Mouse (Mus musculus) heart, embryonic 16.5 days (tissue): ENCODE data around the gene Ttc39a. TPM values are rescaled to one million over a fixed set of nuclear protein-coding genes. Genes with fewer than 3 reads are reported as not detected.

ENCODE experiments used
- ATAC-seq: fragments of 200-750 bp; cut with Nextera tagmentation; replicated peaks from 2 replicates; pipeline ENCODE4 v1.8.0; 2017; ENCODE audit warnings: moderate number of reproducible peaks; ENCODE audit not compliant: insufficient read depth, low FRiP score; ENCODE audit errors: extremely low read depth
- H3K27ac ChIP-seq: fragments of 300-500 bp; sonication (generic); 2 replicates; pipeline ENCODE4 v1.5.1; 2014; ENCODE audit warnings: mild to moderate bottlenecking, low read length, control low read depth, moderate library complexity
- H3K27me3 ChIP-seq: fragments of 300-500 bp; sonication (generic); 2 replicates; pipeline ENCODE4 v1.6.1; 2014; ENCODE audit warnings: low read length, mixed read lengths; ENCODE audit not compliant: control insufficient read depth, insufficient read depth
- H3K36me3 ChIP-seq: fragments of 300-500 bp; sonication (generic); 2 replicates; pipeline ENCODE4 v1.6.1; 2014; ENCODE audit not compliant: control insufficient read depth, insufficient read depth
- H3K4me1 ChIP-seq: fragments of 300-500 bp; sonication (generic); 2 replicates; pipeline ENCODE4 v1.6.1; 2014; ENCODE audit warnings: low read length, mixed read lengths; ENCODE audit not compliant: control insufficient read depth, insufficient read depth
- H3K4me2 ChIP-seq: fragments of 300-500 bp; sonication (generic); 2 replicates; pipeline ENCODE4 v1.6.1; 2014; ENCODE audit warnings: low read depth, mild to moderate bottlenecking, control low read depth, low read length
- H3K4me3 ChIP-seq: fragments of 300-500 bp; sonication (generic); 2 replicates; pipeline ENCODE4 v1.5.1; 2014; ENCODE audit warnings: mild to moderate bottlenecking, control low read depth, low read length
- H3K9ac ChIP-seq: fragments of 300-500 bp; sonication (generic); 2 replicates; pipeline ENCODE4 v1.6.1; 2014; ENCODE audit warnings: low read length, control low read depth
- H3K9me3 ChIP-seq: fragments of 300-500 bp; sonication (generic); replicated peaks from 2 replicates; pipeline ENCODE4 v1.6.1; 2016; ENCODE audit warnings: low read length; ENCODE audit not compliant: control insufficient read depth
- WGBS: fragments of 180-500 bp; shearing (Covaris S2); extraction: QIAGEN DNeasy Blood & Tissue Kit; methylation state at CpG from one replicate; pipeline ENCODE4 v1.1.7; 2014; 5-methylcytosine and 5-hydroxymethylcytosine counted together
- polyA plus RNA-seq: library from polyadenylated mRNA; unstranded; fragments of >200 nt; fragmentation: Nextera tagmentation; extraction: Ambion mirVana; gene quantifications from 2 replicates; pipeline ENCODE4 v1.2.1, GENCODE M21; 2015

The Ttc39a gene
- polyA plus RNA-seq, 1 experiment from 2014 or later = 7.7 TPM

GRCm38 (mm10) chr4:109477454-109477853 is 71.0 kb downstream of the Ttc39a start:
- no peak overlapping the region for H3K27ac ChIP-seq
- H3K27me3 ChIP-seq = no peaks in the 10 kb centered on the region
- H3K9ac ChIP-seq = no peak overlapping the region
- 93% methylated on average over 3 of the region's 3 CpGs for WGBS
- no peak overlapping the region for H3K4me2 ChIP-seq
- no peak for ATAC-seq
- no peak overlapping the region for H3K4me3 ChIP-seq
- peaks cover 9% of the 10 kb centered on the region for H3K4me1 ChIP-seq
- peaks cover 6% of the 10 kb centered on the region; the same call in 1 of the 2 replicates for H3K36me3 ChIP-seq
- H3K9me3 ChIP-seq = no peaks in the 10 kb centered on the region

- ATAC-seq = no peak
- H3K27me3 ChIP-seq = no peaks in the 10 kb centered on the region
- H3K4me3 ChIP-seq = no peak overlapping the region
- H3K4me1 ChIP-seq = no peaks in the 10 kb centered on the region
- 68% methylated on average over 2 of the region's 2 CpGs for WGBS
- H3K27ac ChIP-seq = no peak overlapping the region
- no peak overlapping the region for H3K9ac ChIP-seq
- H3K36me3 ChIP-seq = no peaks in the 10 kb centered on the region
- H3K4me2 ChIP-seq = no peak overlapping the region
- H3K9me3 ChIP-seq = no peaks in the 10 kb centered on the region
These were observed 75.0 kb downstream of the Ttc39a start for GRCm38 (mm10) chr4:109481424-109481823.

GRCm38 (mm10) chr4:109482701-109483100 is 76.3 kb downstream of the Ttc39a start:
- Histone ChIP-seq H3K9ac (no peak overlapping the region), H3K4me3 (no peak overlapping the region), H3K4me2 (no peak overlapping the region), H3K27me3 (no peaks in the 10 kb centered on the region), H3K27ac (no peak overlapping the region), H3K4me1 (no peaks in the 10 kb centered on the region), H3K36me3 (no peaks in the 10 kb centered on the region), H3K9me3 (no peaks in the 10 kb centered on the region)
- no peak for ATAC-seq
- 81% methylated on average over 1 of the region's 1 CpGs for WGBS

GRCm38 (mm10) chr4:109484621-109485020 is 78.2 kb downstream of the Ttc39a start, which contains the start of gene Rnf11:
Gene Rnf11 (minus strand): TSS chr4:109484728.
- H3K9me3 ChIP-seq = no peaks in the 10 kb centered on the region
- no peak within 1 kb of the TSS for H3K9ac ChIP-seq
- no peak for ATAC-seq
- no peaks in the 10 kb centered on the region for H3K4me1 ChIP-seq
- no peaks in the 10 kb centered on the region for H3K27me3 ChIP-seq
- no peak within 1 kb of the TSS for H3K4me2 ChIP-seq
- H3K4me3 ChIP-seq = no peak within 1 kb of the TSS
- H3K27ac ChIP-seq = no peak within 1 kb of the TSS
- 73% methylated on average over 3 of the region's 3 CpGs for WGBS
- no peaks in the 10 kb centered on the region for H3K36me3 ChIP-seq

GRCm38 (mm10) chr4:109488812-109489211 is 82.4 kb downstream of the Ttc39a start:
- H3K4me2 ChIP-seq = no peak overlapping the region
- no peak for ATAC-seq
- WGBS = 48% methylated on average over 1 of the region's 1 CpGs

GRCm38 (mm10) chr4:109493581-109493980 is 87.2 kb downstream of the Ttc39a start:
- H3K9me3 ChIP-seq = no peaks in the 10 kb centered on the region
- H3K4me1 ChIP-seq = no peaks in the 10 kb centered on the region; the same call in 1 of the 2 replicates
- no peak overlapping the region for H3K4me2 ChIP-seq
- no peak overlapping the region for H3K4me3 ChIP-seq
- H3K36me3 ChIP-seq = no peaks in the 10 kb centered on the region
- H3K27me3 ChIP-seq = no peaks in the 10 kb centered on the region
- no peak for ATAC-seq
- H3K9ac ChIP-seq = no peak overlapping the region
- no peak overlapping the region for H3K27ac ChIP-seq

More at GRCm38 (mm10) chr4:109488812-109489211, 82.4 kb downstream of the Ttc39a start:
- H3K27ac ChIP-seq = no peak overlapping the region
- H3K36me3 ChIP-seq = no peaks in the 10 kb centered on the region
- no peaks in the 10 kb centered on the region for H3K9me3 ChIP-seq
- H3K4me1 ChIP-seq = no peaks in the 10 kb centered on the region; the same call in 1 of the 2 replicates
- no peak overlapping the region for H3K9ac ChIP-seq
- H3K27me3 ChIP-seq = no peaks in the 10 kb centered on the region
- no peak overlapping the region for H3K4me3 ChIP-seq

Other genes with a start within 250 kb of the Ttc39a start
- gene Osbpl9, start 204.4 kb upstream of the Ttc39a start, polyA plus RNA-seq = 52.8 and 57.2 TPM in 2 replicates
- 0.09 TPM in 1 of 2 replicates, not detected in the other for gene Calr4, start 172.1 kb upstream of the Ttc39a start, polyA plus RNA-seq
- gene Eps15, start 126.4 kb upstream of the Ttc39a start, polyA plus RNA-seq = 30.3 and 31.1 TPM in 2 replicates
- 41.1 and 41.5 TPM in 2 replicates for gene Rnf11, start 78.1 kb downstream of the Ttc39a start, polyA plus RNA-seq
- not detected in 2 replicates for gene 4930522H14Rik, start 124.7 kb downstream of the Ttc39a start, polyA plus RNA-seq